Mouse (Mus musculus): ENCODE results near the gene Ski.

DNA sequence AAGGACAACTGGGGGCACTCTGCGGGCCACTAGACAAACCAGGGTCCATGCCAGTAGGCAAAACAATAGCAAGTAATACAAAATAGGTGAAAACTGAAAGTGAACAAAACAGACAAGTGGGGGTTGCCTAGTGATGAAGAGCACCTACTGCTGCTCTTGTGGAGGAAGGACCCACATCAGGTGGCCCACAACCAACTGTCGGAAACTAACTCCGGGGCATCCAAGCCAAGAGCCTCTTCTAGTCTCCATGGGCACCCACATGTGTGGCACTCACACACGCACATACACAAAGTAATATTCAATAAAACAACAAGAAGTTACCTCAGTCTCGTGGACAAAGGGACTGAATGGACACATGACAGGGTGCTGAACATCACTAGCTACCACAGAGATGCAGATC is 12.9 kb downstream of the Ski start:
- TF ChIP-seq POLR2A (IDR thresholded peaks at IDR 0.05; ENCODE audit: borderline replicate concordance, extremely low read depth, low read depth, low read length) (no peak), CTCF (IDR thresholded peaks at IDR 0.05; ENCODE audit: insufficient read depth, low read length) (no peak)

Data from lung, adult 2 months (tissue).